Mouse (Mus musculus) c-Kit-positive CD71-positive TER-119-negative erythroid progenitor cells, embryonic 14.5 days (primary cell): ENCODE measurements at regions not wholly inside any gene's neighbourhood (a gene's known extent, or its start where the extent isn't known, plus 50 kb on each side); places are given as distances from the start of the nearest gene placed in this dataset.

ENCODE experiments used
- DNase-seq: peaks from one replicate; pipeline ENCODE4 v3.0.0-alpha.2; 2013; ENCODE audit warnings: low read depth

- DNase-seq, result no peak
Measured at GRCm38 (mm10) chr15:62161975-62162647, 1239.3 kb upstream of the A1bg start.

- no peak for DNase-seq
Measured at GRCm38 (mm10) chr15:62161061-62161460, 1238.2 kb upstream of the A1bg start.

- peak; percentile 87 for DNase-seq
Measured at GRCm38 (mm10) chr15:62158875-62159675, 1236.3 kb upstream of the A1bg start.

GRCm38 (mm10) chr15:62157200-62158033 is 1234.6 kb upstream of the A1bg start:
- DNase-seq, result no peak

- no peak for DNase-seq
Measured at GRCm38 (mm10) chr15:62153222-62153621, 1230.4 kb upstream of the A1bg start.

GRCm38 (mm10) chr15:62152133-62152532 is 1229.3 kb upstream of the A1bg start:
- DNase-seq, result no peak

GRCm38 (mm10) chr15:62151690-62152089 is 1228.9 kb upstream of the A1bg start:
- peak; percentile 54 for DNase-seq

GRCm38 (mm10) chr15:62150296-62150695 is 1227.5 kb upstream of the A1bg start:
- DNase-seq, result no peak

GRCm38 (mm10) chr15:62148680-62149237 is 1225.9 kb upstream of the A1bg start:
- DNase-seq, result no peak

- DNase-seq, result no peak
Measured at GRCm38 (mm10) chr15:62147343-62147953, 1224.6 kb upstream of the A1bg start.

GRCm38 (mm10) chr15:62145643-62146285 is 1223.0 kb upstream of the A1bg start:
- DNase-seq, result no peak

- DNase-seq, result no peak
Measured at GRCm38 (mm10) chr15:62144776-62145564, 1222.2 kb upstream of the A1bg start.

- DNase-seq, result no peak
Measured at GRCm38 (mm10) chr15:62139859-62140258, 1217.0 kb upstream of the A1bg start.

- DNase-seq, result no peak
Measured at GRCm38 (mm10) chr15:62139192-62139591, 1216.4 kb upstream of the A1bg start.

GRCm38 (mm10) chr15:62138701-62139100 is 1215.9 kb upstream of the A1bg start:
- no peak for DNase-seq

- DNase-seq, result no peak
Measured at GRCm38 (mm10) chr15:62136932-62137594, 1214.3 kb upstream of the A1bg start.

GRCm38 (mm10) chr15:62134835-62135234 is 1212.0 kb upstream of the A1bg start:
- no peak for DNase-seq

- DNase-seq, result no peak
Measured at GRCm38 (mm10) chr15:62134308-62134707, 1211.5 kb upstream of the A1bg start.

GRCm38 (mm10) chr15:62132895-62133294 is 1210.1 kb upstream of the A1bg start:
- DNase-seq, result no peak

GRCm38 (mm10) chr15:62131686-62132085 is 1208.9 kb upstream of the A1bg start:
- DNase-seq, result no peak
